Mouse (Mus musculus): ENCODE measurements around the gene Kirrel.

DNA sequence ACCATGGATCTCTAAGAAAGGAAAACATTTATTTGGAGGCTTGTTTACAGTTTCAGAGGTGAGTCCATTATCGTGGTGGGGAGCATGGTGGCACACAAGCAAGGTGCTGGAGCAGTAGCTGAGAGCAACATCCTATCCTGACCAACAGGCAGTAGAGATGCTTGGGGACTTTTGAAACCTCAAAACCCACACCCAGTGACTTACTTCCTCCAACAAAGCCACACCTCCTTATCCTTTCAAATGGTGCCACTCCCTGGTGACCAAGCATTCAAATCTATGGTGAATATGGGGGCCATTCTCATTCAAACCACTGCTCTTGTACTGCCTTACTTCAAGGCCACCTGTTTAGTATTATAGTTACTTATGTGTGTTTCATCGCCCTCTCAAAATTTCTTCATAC, 20.0 kb upstream of the Kirrel start:
- TF ChIP-seq CTCF (IDR thresholded peaks at IDR 0.05; ENCODE audit: borderline replicate concordance, extremely low read depth, insufficient read depth, insufficient read length) = no peak
- TF ChIP-seq POLR2A (IDR thresholded peaks at IDR 0.05; ENCODE audit: borderline replicate concordance, extremely low read depth, insufficient read depth, insufficient read length, poor library complexity, severe bottlenecking) = no peak
